Mouse (Mus musculus): ENCODE data around the gene Ncam1. TPM values are rescaled to one million over a fixed set of nuclear protein-coding genes. Genes with fewer than 3 reads are reported as not detected.

The Ncam1 gene
- polyA plus RNA-seq, 1 experiment from 2014 or later: 450 TPM

- no peak for ATAC-seq
- 75% methylated on average over 9 of the region's 9 CpGs for WGBS
- Histone ChIP-seq H3K9me3 (ENCODE audit: control insufficient read depth, low read length) (no peaks in the 10 kb centered on the region), H3K27me3 (replicated peaks; ENCODE audit: control insufficient read depth, insufficient read depth, low read length) (peaks cover 4% of the 10 kb centered on the region; the same call in 1 of the 2 replicates), H3K27ac (ENCODE audit: low read depth, low read length) (no peak overlapping the region), H3K36me3 (ENCODE audit: control insufficient read depth, insufficient read depth, low read length) (no peaks in the 10 kb centered on the region), H3K9ac (ENCODE audit: low read depth, low read length) (no peak overlapping the region), H3K4me2 (ENCODE audit: low read length) (no peak overlapping the region), H3K4me1 (ENCODE audit: control insufficient read depth, insufficient read depth, low read depth, low read length) (peaks cover 13% of the 10 kb centered on the region), H3K4me3 (ENCODE audit: low read length) (no peak overlapping the region)
Measured at GRCm38 (mm10) chr9:49486805-49487656, 311.7 kb downstream of the Ncam1 start.

GRCm38 (mm10) chr9:49485892-49486311 lies 312.8 kb downstream of the Ncam1 start, which contains the start of gene Ttc12:
TSS of gene Ttc12 (minus strand) at chr9:49486225.
- no peak within 1 kb of the TSS for H3K27ac ChIP-seq (ENCODE audit: low read depth, low read length)
- no peaks in the 10 kb centered on the region for H3K9me3 ChIP-seq (ENCODE audit: control insufficient read depth, low read length)
- H3K4me3 ChIP-seq (ENCODE audit: low read length): peak within 1 kb of the TSS; percentile 48
- peaks cover 13% of the 10 kb centered on the region for H3K4me1 ChIP-seq (ENCODE audit: control insufficient read depth, insufficient read depth, low read depth, low read length)
- peaks cover 4% of the 10 kb centered on the region; the same call in 1 of the 2 replicates for H3K27me3 ChIP-seq (replicated peaks; ENCODE audit: control insufficient read depth, insufficient read depth, low read length)
- no peaks in the 10 kb centered on the region for H3K36me3 ChIP-seq (ENCODE audit: control insufficient read depth, insufficient read depth, low read length)
- H3K4me2 ChIP-seq (ENCODE audit: low read length): peak within 1 kb of the TSS; percentile 70
- peak; percentile 88 for ATAC-seq
- H3K9ac ChIP-seq (ENCODE audit: low read depth, low read length): peak within 1 kb of the TSS; percentile 54
- 0% methylated on average over 17 of the region's 18 CpGs for WGBS

DNA sequence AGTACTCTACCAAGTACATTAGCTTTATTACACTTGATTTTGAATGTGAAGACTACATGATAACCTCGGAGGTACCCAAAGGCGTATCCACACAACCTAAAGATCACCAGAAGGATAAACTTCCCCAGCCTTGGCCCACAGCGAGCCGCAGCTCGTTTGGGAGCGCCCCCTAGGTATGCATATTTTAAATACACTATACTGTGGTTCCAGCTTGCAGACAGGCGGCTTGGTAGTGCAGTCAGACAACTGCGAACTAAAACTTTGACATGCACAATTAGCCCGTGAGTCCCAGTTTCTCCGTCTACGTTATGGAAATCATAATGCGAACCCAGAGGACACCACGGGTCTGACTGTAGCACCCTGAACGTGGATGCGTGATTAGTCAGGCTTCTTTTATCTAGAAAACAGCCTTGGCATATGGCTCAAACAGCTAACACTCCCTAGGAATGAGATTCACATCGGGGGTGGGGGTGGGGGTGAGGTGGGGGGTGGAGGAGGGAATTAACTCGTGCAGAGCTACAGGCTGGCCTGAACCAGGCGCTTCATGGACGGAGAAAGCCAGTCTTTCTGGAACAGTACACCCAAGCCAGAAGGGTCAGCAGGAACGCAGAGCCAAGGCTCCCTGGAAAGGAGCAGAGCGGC lies 313.4 kb downstream of the Ncam1 start:
- H3K27me3 ChIP-seq (replicated peaks; ENCODE audit: control insufficient read depth, insufficient read depth, low read length): peaks cover 4% of the 10 kb centered on the region; the same call in 1 of the 2 replicates
- no peak overlapping the region for H3K27ac ChIP-seq (ENCODE audit: low read depth, low read length)
- H3K36me3 ChIP-seq (ENCODE audit: control insufficient read depth, insufficient read depth, low read length): no peaks in the 10 kb centered on the region
- peak overlapping the region; percentile 48 for H3K4me3 ChIP-seq (ENCODE audit: low read length)
- peaks cover 13% of the 10 kb centered on the region for H3K4me1 ChIP-seq (ENCODE audit: control insufficient read depth, insufficient read depth, low read depth, low read length)
- WGBS: 3% methylated on average over 21 of the region's 21 CpGs
- peak; percentile 40 for ATAC-seq
- peak overlapping the region; percentile 54 for H3K9ac ChIP-seq (ENCODE audit: low read depth, low read length)
- no peaks in the 10 kb centered on the region for H3K9me3 ChIP-seq (ENCODE audit: control insufficient read depth, low read length)
- peak overlapping the region; percentile 70 for H3K4me2 ChIP-seq (ENCODE audit: low read length)

DNA sequence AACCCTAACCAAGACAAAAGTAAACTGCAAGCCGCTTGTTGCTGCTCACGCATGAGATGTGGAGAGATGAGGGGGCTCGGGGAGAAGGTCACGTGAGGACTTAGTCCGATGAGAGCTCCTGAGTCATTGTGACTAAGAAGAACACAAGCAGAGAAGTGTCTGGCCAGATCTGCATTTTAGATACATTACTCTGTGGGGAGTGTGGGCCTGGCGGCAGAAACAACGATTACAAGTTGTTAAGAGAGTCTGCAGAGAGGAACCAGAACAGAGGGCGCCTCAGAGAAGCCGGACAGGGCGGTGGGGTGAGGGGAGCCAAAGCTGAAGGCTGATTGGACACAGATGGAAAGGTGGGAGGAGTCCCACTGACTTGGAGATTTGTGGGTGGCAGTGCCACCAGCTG lies 315.4 kb downstream of the Ncam1 start:
- Histone ChIP-seq H3K27me3 (replicated peaks; ENCODE audit: control insufficient read depth, insufficient read depth, low read length) (peaks cover 4% of the 10 kb centered on the region; the same call in 1 of the 2 replicates), H3K9me3 (ENCODE audit: control insufficient read depth, low read length) (no peaks in the 10 kb centered on the region), H3K4me2 (ENCODE audit: low read length) (no peak overlapping the region), H3K4me3 (ENCODE audit: low read length) (no peak overlapping the region), H3K27ac (ENCODE audit: low read depth, low read length) (no peak overlapping the region), H3K9ac (ENCODE audit: low read depth, low read length) (no peak overlapping the region), H3K4me1 (ENCODE audit: control insufficient read depth, insufficient read depth, low read depth, low read length) (peaks cover 8% of the 10 kb centered on the region), H3K36me3 (ENCODE audit: control insufficient read depth, insufficient read depth, low read length) (no peaks in the 10 kb centered on the region)
- WGBS: 39% methylated on average over 10 of the region's 10 CpGs
- ATAC-seq: no peak

DNA sequence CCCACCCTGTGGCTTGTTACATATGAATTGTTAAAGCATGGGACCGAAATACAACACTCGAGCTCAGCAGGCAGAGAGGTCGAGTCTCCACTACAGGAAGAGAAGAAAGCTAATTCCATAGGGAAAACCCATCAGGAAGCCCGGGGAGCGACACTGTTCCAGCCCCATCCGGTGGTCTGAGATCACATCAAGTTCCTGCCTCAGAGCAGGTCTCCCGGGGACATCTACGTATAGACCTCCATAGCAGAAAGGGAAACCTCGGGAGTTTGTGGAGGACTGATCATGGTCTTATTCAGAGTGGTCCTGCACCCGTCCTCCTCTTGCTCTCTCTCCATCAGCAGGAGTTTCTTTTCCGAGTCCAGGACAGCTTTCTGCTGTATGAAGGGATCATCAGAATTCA lies 326.6 kb downstream of the Ncam1 start:
- WGBS: 72% methylated on average over 11 of the region's 11 CpGs
- H3K27me3 ChIP-seq (replicated peaks; ENCODE audit: control insufficient read depth, insufficient read depth, low read length): no peaks in the 10 kb centered on the region

GRCm38 (mm10) chr9:49470946-49471345 lies 327.8 kb downstream of the Ncam1 start:
- Histone ChIP-seq H3K27me3 (replicated peaks; ENCODE audit: control insufficient read depth, insufficient read depth, low read length) (no peaks in the 10 kb centered on the region), H3K4me3 (ENCODE audit: low read length) (no peak overlapping the region), H3K4me1 (ENCODE audit: control insufficient read depth, insufficient read depth, low read depth, low read length) (no peaks in the 10 kb centered on the region), H3K27ac (ENCODE audit: low read depth, low read length) (no peak overlapping the region), H3K9ac (ENCODE audit: low read depth, low read length) (no peak overlapping the region), H3K36me3 (ENCODE audit: control insufficient read depth, insufficient read depth, low read length) (no peaks in the 10 kb centered on the region), H3K4me2 (ENCODE audit: low read length) (no peak overlapping the region), H3K9me3 (ENCODE audit: control insufficient read depth, low read length) (no peaks in the 10 kb centered on the region)
- WGBS: 57% methylated on average over 6 of the region's 6 CpGs
- no peak for ATAC-seq

More for the DNA sequence above, 326.6 kb downstream of the Ncam1 start:
- no peak overlapping the region for H3K27ac ChIP-seq (ENCODE audit: low read depth, low read length)
- no peaks in the 10 kb centered on the region for H3K9me3 ChIP-seq (ENCODE audit: control insufficient read depth, low read length)
- no peak overlapping the region for H3K4me3 ChIP-seq (ENCODE audit: low read length)
- no peak for ATAC-seq
- H3K4me1 ChIP-seq (ENCODE audit: control insufficient read depth, insufficient read depth, low read depth, low read length): no peaks in the 10 kb centered on the region
- no peak overlapping the region for H3K9ac ChIP-seq (ENCODE audit: low read depth, low read length)
- H3K36me3 ChIP-seq (ENCODE audit: control insufficient read depth, insufficient read depth, low read length): no peaks in the 10 kb centered on the region
- H3K4me2 ChIP-seq (ENCODE audit: low read length): no peak overlapping the region

GRCm38 (mm10) chr9:49470006-49470405 lies 328.7 kb downstream of the Ncam1 start:
- H3K4me3 ChIP-seq (ENCODE audit: low read length): no peak overlapping the region
- no peak for ATAC-seq
- H3K9ac ChIP-seq (ENCODE audit: low read depth, low read length): no peak overlapping the region
- no peak overlapping the region for H3K4me2 ChIP-seq (ENCODE audit: low read length)
- no peak overlapping the region for H3K27ac ChIP-seq (ENCODE audit: low read depth, low read length)
- H3K36me3 ChIP-seq (ENCODE audit: control insufficient read depth, insufficient read depth, low read length): no peaks in the 10 kb centered on the region
- 93% methylated on average over 19 of the region's 19 CpGs for WGBS
- no peaks in the 10 kb centered on the region for H3K9me3 ChIP-seq (ENCODE audit: control insufficient read depth, low read length)
- H3K4me1 ChIP-seq (ENCODE audit: control insufficient read depth, insufficient read depth, low read depth, low read length): no peaks in the 10 kb centered on the region
- no peaks in the 10 kb centered on the region for H3K27me3 ChIP-seq (replicated peaks; ENCODE audit: control insufficient read depth, insufficient read depth, low read length)

DNA sequence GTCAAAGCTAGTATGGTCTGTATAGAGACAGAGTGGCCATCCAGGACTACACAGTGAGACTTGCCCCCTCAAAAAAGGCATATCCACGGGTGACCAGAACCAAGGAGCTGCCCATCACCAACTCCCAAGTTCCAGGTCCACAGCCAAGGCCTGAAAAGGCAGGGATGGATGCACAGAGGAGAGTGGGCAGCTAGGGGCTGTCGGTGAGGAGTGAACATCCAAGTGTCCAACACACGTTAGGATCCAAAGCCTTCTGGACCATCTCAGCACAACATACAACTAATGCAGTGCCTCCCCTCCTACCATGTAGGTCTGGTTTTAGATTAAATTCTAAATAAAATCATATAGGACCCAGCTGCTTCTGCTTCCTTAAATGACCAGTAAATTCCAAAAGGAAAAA lies 342.6 kb downstream of the Ncam1 start:
- WGBS: 90% methylated on average over 3 of the region's 3 CpGs
- Histone ChIP-seq H3K4me3 (ENCODE audit: low read length) (no peak overlapping the region), H3K4me2 (ENCODE audit: low read length) (no peak overlapping the region), H3K4me1 (ENCODE audit: control insufficient read depth, insufficient read depth, low read depth, low read length) (no peaks in the 10 kb centered on the region), H3K27me3 (replicated peaks; ENCODE audit: control insufficient read depth, insufficient read depth, low read length) (no peaks in the 10 kb centered on the region), H3K36me3 (ENCODE audit: control insufficient read depth, insufficient read depth, low read length) (no peaks in the 10 kb centered on the region), H3K9me3 (ENCODE audit: control insufficient read depth, low read length) (no peaks in the 10 kb centered on the region), H3K27ac (ENCODE audit: low read depth, low read length) (no peak overlapping the region), H3K9ac (ENCODE audit: low read depth, low read length) (no peak overlapping the region)
- ATAC-seq: no peak

- 100% methylated on average over 1 of the region's 1 CpGs for WGBS
- no peak overlapping the region for H3K4me2 ChIP-seq (ENCODE audit: low read length)
- ATAC-seq: no peak
- H3K36me3 ChIP-seq (ENCODE audit: control insufficient read depth, insufficient read depth, low read length): no peaks in the 10 kb centered on the region
- no peak overlapping the region for H3K9ac ChIP-seq (ENCODE audit: low read depth, low read length)
- H3K27me3 ChIP-seq (replicated peaks; ENCODE audit: control insufficient read depth, insufficient read depth, low read length): no peaks in the 10 kb centered on the region
- no peaks in the 10 kb centered on the region for H3K4me1 ChIP-seq (ENCODE audit: control insufficient read depth, insufficient read depth, low read depth, low read length)
- H3K4me3 ChIP-seq (ENCODE audit: low read length): no peak overlapping the region
- no peaks in the 10 kb centered on the region for H3K9me3 ChIP-seq (ENCODE audit: control insufficient read depth, low read length)
- no peak overlapping the region for H3K27ac ChIP-seq (ENCODE audit: low read depth, low read length)
Measured at GRCm38 (mm10) chr9:49452396-49452795, 346.3 kb downstream of the Ncam1 start.
